Mouse (Mus musculus): ENCODE results near the gene Lonp1. TPM values are rescaled to one million over a fixed set of nuclear protein-coding genes. Genes with fewer than 3 reads are reported as not detected.
A peak's percentile ranks its signal among the peaks of the same experiment; 100 is the strongest.

Lonp1 gene
- polyA plus RNA-seq, 1 experiment from 2014 or later: 40.7 TPM

- Histone ChIP-seq H3K4me3 (ENCODE audit: low read depth, low read length) (peak overlapping the region; percentile 91), H3K4me2 (ENCODE audit: low read depth, low read length) (peak overlapping the region; percentile 91), H3K36me3 (ENCODE audit: control insufficient read depth, insufficient read depth, low read length) (peaks cover 41% of the 10 kb centered on the region), H3K4me1 (ENCODE audit: control insufficient read depth, insufficient read depth, low read length) (peaks cover 43% of the 10 kb centered on the region), H3K27ac (ENCODE audit: low read depth, low read length) (peak overlapping the region; percentile 92), H3K9me3 (ENCODE audit: control insufficient read depth, low read length) (no peaks in the 10 kb centered on the region), H3K27me3 (ENCODE audit: control insufficient read depth, insufficient read depth, low read length) (no peaks in the 10 kb centered on the region), H3K9ac (replicated peaks; ENCODE audit: low read depth, low read length) (peak overlapping the region; percentile 88)
- WGBS: under 1% methylated on average over 61 of the region's 61 CpGs
- ATAC-seq (ENCODE audit: low read depth): peak; percentile 13
Measured at GRCm38 (mm10) chr17:56585171-56585821, 41.4 kb downstream of the Lonp1 start.

GRCm38 (mm10) chr17:56584257-56585130 is 42.2 kb downstream of the Lonp1 start, which contains the start of the genes Safb2 and Safb:
Gene Safb2, minus strand, starts transcription at chr17:56584585.
Gene Safb, plus strand, starts transcription at chr17:56584825.
- H3K4me1 ChIP-seq (ENCODE audit: control insufficient read depth, insufficient read depth, low read length): peaks cover 43% of the 10 kb centered on the region
- ATAC-seq (ENCODE audit: low read depth): peak; percentile 95
- H3K36me3 ChIP-seq (ENCODE audit: control insufficient read depth, insufficient read depth, low read length): peaks cover 40% of the 10 kb centered on the region
- WGBS: under 1% methylated on average over 96 of the region's 101 CpGs
- H3K4me2 ChIP-seq (ENCODE audit: low read depth, low read length): peak within 1 kb of the TSS; percentile 91
- no peaks in the 10 kb centered on the region for H3K9me3 ChIP-seq (ENCODE audit: control insufficient read depth, low read length)
- no peaks in the 10 kb centered on the region for H3K27me3 ChIP-seq (ENCODE audit: control insufficient read depth, insufficient read depth, low read length)
- H3K4me3 ChIP-seq (ENCODE audit: low read depth, low read length): peak within 1 kb of the TSS; percentile 91
- H3K27ac ChIP-seq (ENCODE audit: low read depth, low read length): peak within 1 kb of the TSS; percentile 93
- peak within 1 kb of the TSS; percentile 88 for H3K9ac ChIP-seq (replicated peaks; ENCODE audit: low read depth, low read length)

- H3K4me1 ChIP-seq (ENCODE audit: control insufficient read depth, insufficient read depth, low read length): peaks cover 43% of the 10 kb centered on the region
- WGBS: 6% methylated on average over 33 of the region's 33 CpGs
- no peaks in the 10 kb centered on the region for H3K27me3 ChIP-seq (ENCODE audit: control insufficient read depth, insufficient read depth, low read length)
- H3K4me2 ChIP-seq (ENCODE audit: low read depth, low read length): peak overlapping the region; percentile 86
- peaks cover 36% of the 10 kb centered on the region for H3K36me3 ChIP-seq (ENCODE audit: control insufficient read depth, insufficient read depth, low read length)
- ATAC-seq (ENCODE audit: low read depth): peak; percentile 1; the same call in 1 of the 2 replicates
- H3K27ac ChIP-seq (ENCODE audit: low read depth, low read length): peak overlapping the region; percentile 93
- no peaks in the 10 kb centered on the region for H3K9me3 ChIP-seq (ENCODE audit: control insufficient read depth, low read length)
- peak overlapping the region; percentile 74 for H3K9ac ChIP-seq (replicated peaks; ENCODE audit: low read depth, low read length)
- peak overlapping the region; percentile 82 for H3K4me3 ChIP-seq (ENCODE audit: low read depth, low read length)
Measured at GRCm38 (mm10) chr17:56583611-56584256, 43.0 kb downstream of the Lonp1 start.

- Histone ChIP-seq H3K36me3 (ENCODE audit: control insufficient read depth, insufficient read depth, low read length) (peaks cover 40% of the 10 kb centered on the region), H3K9ac (replicated peaks; ENCODE audit: low read depth, low read length) (peak overlapping the region; percentile 74; the same call in 1 of the 2 replicates), H3K4me1 (ENCODE audit: control insufficient read depth, insufficient read depth, low read length) (peaks cover 39% of the 10 kb centered on the region), H3K27ac (ENCODE audit: low read depth, low read length) (no peak overlapping the region), H3K27me3 (ENCODE audit: control insufficient read depth, insufficient read depth, low read length) (no peaks in the 10 kb centered on the region), H3K4me3 (ENCODE audit: low read depth, low read length) (peak overlapping the region; percentile 82), H3K9me3 (ENCODE audit: control insufficient read depth, low read length) (no peaks in the 10 kb centered on the region), H3K4me2 (ENCODE audit: low read depth, low read length) (peak overlapping the region; percentile 86)
- WGBS: 89% methylated on average over 1 of the region's 1 CpGs
- ATAC-seq (ENCODE audit: low read depth): no peak
Measured at GRCm38 (mm10) chr17:56583071-56583470, 43.6 kb downstream of the Lonp1 start.

GRCm38 (mm10) chr17:56572939-56573338 is 53.7 kb downstream of the Lonp1 start:
- Histone ChIP-seq H3K27ac (ENCODE audit: low read depth, low read length) (no peak overlapping the region), H3K9me3 (ENCODE audit: control insufficient read depth, low read length) (no peaks in the 10 kb centered on the region), H3K4me2 (ENCODE audit: low read depth, low read length) (no peak overlapping the region), H3K4me3 (ENCODE audit: low read depth, low read length) (no peak overlapping the region), H3K27me3 (ENCODE audit: control insufficient read depth, insufficient read depth, low read length) (no peaks in the 10 kb centered on the region), H3K4me1 (ENCODE audit: control insufficient read depth, insufficient read depth, low read length) (no peaks in the 10 kb centered on the region), H3K9ac (replicated peaks; ENCODE audit: low read depth, low read length) (no peak overlapping the region), H3K36me3 (ENCODE audit: control insufficient read depth, insufficient read depth, low read length) (peaks cover 77% of the 10 kb centered on the region)
- WGBS: 90% methylated on average over 3 of the region's 3 CpGs
- ATAC-seq (ENCODE audit: low read depth): no peak

GRCm38 (mm10) chr17:56572154-56572553 is 54.5 kb downstream of the Lonp1 start:
- H3K9me3 ChIP-seq (ENCODE audit: control insufficient read depth, low read length): no peaks in the 10 kb centered on the region
- H3K27me3 ChIP-seq (ENCODE audit: control insufficient read depth, insufficient read depth, low read length): no peaks in the 10 kb centered on the region
- no peak overlapping the region for H3K4me3 ChIP-seq (ENCODE audit: low read depth, low read length)
- no peak overlapping the region for H3K4me2 ChIP-seq (ENCODE audit: low read depth, low read length)
- peaks cover 77% of the 10 kb centered on the region for H3K36me3 ChIP-seq (ENCODE audit: control insufficient read depth, insufficient read depth, low read length)
- no peaks in the 10 kb centered on the region for H3K4me1 ChIP-seq (ENCODE audit: control insufficient read depth, insufficient read depth, low read length)
- H3K9ac ChIP-seq (replicated peaks; ENCODE audit: low read depth, low read length): no peak overlapping the region
- 50% methylated on average over 1 of the region's 1 CpGs for WGBS
- H3K27ac ChIP-seq (ENCODE audit: low read depth, low read length): no peak overlapping the region
- no peak for ATAC-seq (ENCODE audit: low read depth)

- WGBS: 97% methylated on average over 4 of the region's 4 CpGs
- Histone ChIP-seq H3K4me2 (ENCODE audit: low read depth, low read length) (no peak overlapping the region), H3K27me3 (ENCODE audit: control insufficient read depth, insufficient read depth, low read length) (no peaks in the 10 kb centered on the region), H3K9ac (replicated peaks; ENCODE audit: low read depth, low read length) (no peak overlapping the region), H3K27ac (ENCODE audit: low read depth, low read length) (no peak overlapping the region), H3K36me3 (ENCODE audit: control insufficient read depth, insufficient read depth, low read length) (peaks cover 85% of the 10 kb centered on the region), H3K4me3 (ENCODE audit: low read depth, low read length) (no peak overlapping the region), H3K9me3 (ENCODE audit: control insufficient read depth, low read length) (no peaks in the 10 kb centered on the region), H3K4me1 (ENCODE audit: control insufficient read depth, insufficient read depth, low read length) (no peaks in the 10 kb centered on the region)
- no peak for ATAC-seq (ENCODE audit: low read depth)
Measured at GRCm38 (mm10) chr17:56570287-56570686, 56.4 kb downstream of the Lonp1 start.

- no peak for ATAC-seq (ENCODE audit: low read depth)
- no peaks in the 10 kb centered on the region for H3K4me1 ChIP-seq (ENCODE audit: control insufficient read depth, insufficient read depth, low read length)
- H3K4me3 ChIP-seq (ENCODE audit: low read depth, low read length): no peak overlapping the region
- no peak overlapping the region for H3K27ac ChIP-seq (ENCODE audit: low read depth, low read length)
- no peaks in the 10 kb centered on the region for H3K9me3 ChIP-seq (ENCODE audit: control insufficient read depth, low read length)
- WGBS: 96% methylated on average over 4 of the region's 4 CpGs
- H3K27me3 ChIP-seq (ENCODE audit: control insufficient read depth, insufficient read depth, low read length): no peaks in the 10 kb centered on the region
- no peak overlapping the region for H3K4me2 ChIP-seq (ENCODE audit: low read depth, low read length)
- peaks cover 92% of the 10 kb centered on the region for H3K36me3 ChIP-seq (ENCODE audit: control insufficient read depth, insufficient read depth, low read length)
- H3K9ac ChIP-seq (replicated peaks; ENCODE audit: low read depth, low read length): no peak overlapping the region
Measured at GRCm38 (mm10) chr17:56567370-56567769, 59.3 kb downstream of the Lonp1 start.

Measured in neural tube, embryonic 14.5 days (tissue).